Mouse (Mus musculus): ENCODE measurements at regions not wholly inside any gene's neighbourhood (a gene's known extent, or its start where the extent isn't known, plus 50 kb on each side); places are given as distances from the start of the nearest gene placed in this dataset.

DNA sequence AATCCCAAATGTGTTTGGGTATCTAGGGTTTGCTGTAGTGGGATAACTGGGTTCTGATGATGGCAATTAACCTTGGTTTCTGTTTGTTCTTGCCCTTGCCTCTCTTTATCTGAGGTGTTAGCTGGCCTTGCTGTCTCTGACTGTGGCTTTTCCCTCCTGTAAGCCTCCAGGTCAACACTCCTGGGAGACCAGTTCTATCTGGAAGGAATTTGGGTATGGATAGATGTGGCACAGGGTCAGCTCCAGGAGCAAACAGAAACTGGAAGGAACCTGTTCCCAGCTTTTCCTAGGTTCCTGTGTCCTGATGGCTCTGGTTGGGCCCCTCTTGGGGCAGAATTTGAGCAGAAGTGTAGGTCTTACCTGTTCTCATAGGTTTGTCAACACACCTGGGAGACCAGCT is 2725.8 kb downstream of the Gm37988 start:
- Histone ChIP-seq H3K27me3 (ENCODE audit: control insufficient read depth, insufficient read depth, low read length) (no peaks in the 10 kb centered on the region), H3K9ac (ENCODE audit: low read depth, low read length, severe bottlenecking) (no peak overlapping the region), H3K9me3 (ENCODE audit: control insufficient read depth, low read length) (no peaks in the 10 kb centered on the region), H3K36me3 (ENCODE audit: control insufficient read depth, insufficient read depth, low read length) (no peaks in the 10 kb centered on the region), H3K4me3 (replicated peaks; ENCODE audit: low read length) (no peak overlapping the region), H3K4me2 (replicated peaks; ENCODE audit: low read depth, low read length, severe bottlenecking) (no peak overlapping the region), H3K4me1 (ENCODE audit: control insufficient read depth, insufficient read depth, low read length) (no peaks in the 10 kb centered on the region), H3K27ac (replicated peaks; ENCODE audit: low read depth, low read length) (no peak overlapping the region)
- DNase-seq (ENCODE audit: low spot score) (no peak), ATAC-seq (ENCODE audit: low FRiP score, low read depth) (no peak)
- no peak for TF ChIP-seq POLR2A (IDR thresholded peaks at IDR 0.05; ENCODE audit: borderline replicate concordance, extremely low read depth, insufficient read depth, insufficient read length)

DNA sequence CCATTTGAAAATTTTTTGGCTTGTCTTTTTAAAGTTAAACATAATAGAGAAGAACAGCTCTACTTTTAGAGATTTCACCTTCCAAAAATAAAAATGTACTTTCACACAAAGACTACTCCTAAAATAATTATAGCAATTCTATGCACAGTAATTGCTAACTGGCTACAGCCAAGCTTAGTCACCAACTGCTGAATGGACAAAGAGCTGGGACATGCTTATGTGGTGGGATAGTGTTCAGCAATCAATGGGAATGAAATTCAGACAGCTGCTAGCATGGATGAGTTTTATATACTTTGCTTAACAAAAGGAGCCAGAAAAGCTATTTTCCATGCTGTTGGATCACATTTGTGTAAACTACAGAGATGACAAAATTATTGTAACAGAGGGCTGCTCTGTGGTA is 2727.5 kb downstream of the Gm37988 start:
- Histone ChIP-seq H3K36me3 (ENCODE audit: control insufficient read depth, insufficient read depth, low read length) (no peaks in the 10 kb centered on the region), H3K27ac (replicated peaks; ENCODE audit: low read depth, low read length) (no peak overlapping the region), H3K4me1 (ENCODE audit: control insufficient read depth, insufficient read depth, low read length) (no peaks in the 10 kb centered on the region), H3K9me3 (ENCODE audit: control insufficient read depth, low read length) (no peaks in the 10 kb centered on the region), H3K9ac (ENCODE audit: low read depth, low read length, severe bottlenecking) (no peak overlapping the region), H3K27me3 (ENCODE audit: control insufficient read depth, insufficient read depth, low read length) (no peaks in the 10 kb centered on the region), H3K4me3 (replicated peaks; ENCODE audit: low read length) (no peak overlapping the region), H3K4me2 (replicated peaks; ENCODE audit: low read depth, low read length, severe bottlenecking) (no peak overlapping the region)
- no peak for TF ChIP-seq POLR2A (IDR thresholded peaks at IDR 0.05; ENCODE audit: borderline replicate concordance, extremely low read depth, insufficient read depth, insufficient read length)
- no peak for DNase-seq (ENCODE audit: low spot score)
- ATAC-seq (ENCODE audit: low FRiP score, low read depth) = no peak

DNA sequence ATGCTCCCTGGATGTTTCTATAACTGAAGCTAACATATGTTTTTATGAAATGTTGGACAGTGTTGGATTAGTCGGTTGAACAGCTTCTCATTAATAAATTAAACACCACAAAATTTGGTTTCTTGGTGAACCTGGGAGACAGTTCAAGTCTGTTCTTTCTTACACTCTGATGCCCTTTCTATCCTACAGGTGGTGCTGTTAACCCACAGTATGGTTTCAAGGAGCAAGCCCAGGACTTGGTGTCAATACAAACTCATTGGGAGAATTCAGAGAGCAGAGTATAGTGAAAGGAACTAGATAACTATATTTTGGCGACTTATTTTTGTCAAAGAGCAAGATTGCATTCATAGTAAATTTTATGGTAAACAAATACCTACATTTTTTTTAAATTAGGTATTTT is 2735.8 kb downstream of the Gm37988 start:
- H3K27me3 ChIP-seq (ENCODE audit: control insufficient read depth, insufficient read depth, low read length) = no peaks in the 10 kb centered on the region
- peak; percentile 6 for DNase-seq (ENCODE audit: low spot score)
- H3K36me3 ChIP-seq (ENCODE audit: control insufficient read depth, insufficient read depth, low read length) = no peaks in the 10 kb centered on the region
- H3K9ac ChIP-seq (ENCODE audit: low read depth, low read length, severe bottlenecking) = no peak overlapping the region
- 18% methylated on average over 2 of the region's 2 CpGs for WGBS
- no peak overlapping the region for H3K4me2 ChIP-seq (replicated peaks; ENCODE audit: low read depth, low read length, severe bottlenecking)
- no peak overlapping the region for H3K4me3 ChIP-seq (replicated peaks; ENCODE audit: low read length)
- H3K27ac ChIP-seq (replicated peaks; ENCODE audit: low read depth, low read length) = no peak overlapping the region
- no peaks in the 10 kb centered on the region for H3K9me3 ChIP-seq (ENCODE audit: control insufficient read depth, low read length)
- H3K4me1 ChIP-seq (ENCODE audit: control insufficient read depth, insufficient read depth, low read length) = no peaks in the 10 kb centered on the region
- TF ChIP-seq POLR2A (IDR thresholded peaks at IDR 0.05; ENCODE audit: borderline replicate concordance, extremely low read depth, insufficient read depth, insufficient read length) = no peak
- no peak for ATAC-seq (ENCODE audit: low FRiP score, low read depth)

DNA sequence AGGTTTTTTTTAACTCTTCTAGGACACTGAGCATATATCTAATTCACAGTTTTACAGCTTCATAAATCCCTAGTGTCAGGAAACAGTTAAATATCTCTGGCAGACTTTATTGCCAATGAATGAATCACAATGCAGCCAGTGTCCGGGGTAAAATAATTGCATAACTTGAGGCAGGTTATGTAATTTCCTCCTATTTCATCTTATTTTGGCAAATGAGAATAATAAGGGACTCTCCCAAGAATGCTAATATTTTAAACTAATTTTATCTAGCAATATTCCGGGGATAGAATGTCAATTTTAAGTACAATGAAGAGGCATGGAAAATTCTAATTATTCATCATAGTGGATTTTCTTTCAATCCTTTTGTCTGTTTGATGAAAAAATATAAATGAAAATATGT is 2740.6 kb downstream of the Gm37988 start:
- 41% methylated on average over 2 of the region's 2 CpGs for WGBS
- H3K4me3 ChIP-seq (replicated peaks; ENCODE audit: low read length) = no peak overlapping the region
- H3K36me3 ChIP-seq (ENCODE audit: control insufficient read depth, insufficient read depth, low read length) = no peaks in the 10 kb centered on the region
- DNase-seq (ENCODE audit: low spot score) (no peak), ATAC-seq (ENCODE audit: low FRiP score, low read depth) (no peak)
- no peak overlapping the region for H3K4me2 ChIP-seq (replicated peaks; ENCODE audit: low read depth, low read length, severe bottlenecking)
- no peak overlapping the region for H3K9ac ChIP-seq (ENCODE audit: low read depth, low read length, severe bottlenecking)
- no peaks in the 10 kb centered on the region for H3K9me3 ChIP-seq (ENCODE audit: control insufficient read depth, low read length)
- no peaks in the 10 kb centered on the region for H3K27me3 ChIP-seq (ENCODE audit: control insufficient read depth, insufficient read depth, low read length)
- no peak overlapping the region for H3K27ac ChIP-seq (replicated peaks; ENCODE audit: low read depth, low read length)
- no peaks in the 10 kb centered on the region for H3K4me1 ChIP-seq (ENCODE audit: control insufficient read depth, insufficient read depth, low read length)
- no peak for TF ChIP-seq POLR2A (IDR thresholded peaks at IDR 0.05; ENCODE audit: borderline replicate concordance, extremely low read depth, insufficient read depth, insufficient read length)

DNA sequence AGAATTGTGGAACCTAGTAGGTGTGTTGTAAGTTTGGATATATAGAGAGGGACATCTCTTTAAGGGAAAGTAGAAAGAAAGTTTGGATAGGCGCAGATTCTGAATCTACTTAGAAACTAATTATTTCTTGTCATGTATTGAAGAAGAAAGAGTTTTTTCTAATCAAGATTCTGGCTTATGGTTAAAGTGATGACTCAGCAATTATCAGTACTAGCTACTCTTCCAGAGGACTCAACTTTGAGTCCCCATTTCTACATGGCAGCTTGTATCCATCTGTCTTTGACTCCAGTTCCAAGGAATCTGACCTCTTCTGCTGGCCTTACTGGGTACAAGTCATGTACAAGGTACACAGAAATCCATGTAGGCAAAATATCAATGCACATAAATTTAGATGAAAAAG is 2767.1 kb downstream of the Gm37988 start:
- no peak overlapping the region for H3K4me2 ChIP-seq (replicated peaks; ENCODE audit: low read depth, low read length, severe bottlenecking)
- no peaks in the 10 kb centered on the region for H3K36me3 ChIP-seq (ENCODE audit: control insufficient read depth, insufficient read depth, low read length)
- H3K4me1 ChIP-seq (ENCODE audit: control insufficient read depth, insufficient read depth, low read length) = no peaks in the 10 kb centered on the region
- H3K9me3 ChIP-seq (ENCODE audit: control insufficient read depth, low read length) = no peaks in the 10 kb centered on the region
- H3K27me3 ChIP-seq (ENCODE audit: control insufficient read depth, insufficient read depth, low read length) = no peaks in the 10 kb centered on the region
- TF ChIP-seq POLR2A (IDR thresholded peaks at IDR 0.05; ENCODE audit: borderline replicate concordance, extremely low read depth, insufficient read depth, insufficient read length) = no peak
- H3K4me3 ChIP-seq (replicated peaks; ENCODE audit: low read length) = no peak overlapping the region
- no peak for DNase-seq (ENCODE audit: low spot score)
- 95% methylated on average over 1 of the region's 1 CpGs for WGBS
- H3K9ac ChIP-seq (ENCODE audit: low read depth, low read length, severe bottlenecking) = no peak overlapping the region
- no peak for ATAC-seq (ENCODE audit: low FRiP score, low read depth)
- H3K27ac ChIP-seq (replicated peaks; ENCODE audit: low read depth, low read length) = no peak overlapping the region

DNA sequence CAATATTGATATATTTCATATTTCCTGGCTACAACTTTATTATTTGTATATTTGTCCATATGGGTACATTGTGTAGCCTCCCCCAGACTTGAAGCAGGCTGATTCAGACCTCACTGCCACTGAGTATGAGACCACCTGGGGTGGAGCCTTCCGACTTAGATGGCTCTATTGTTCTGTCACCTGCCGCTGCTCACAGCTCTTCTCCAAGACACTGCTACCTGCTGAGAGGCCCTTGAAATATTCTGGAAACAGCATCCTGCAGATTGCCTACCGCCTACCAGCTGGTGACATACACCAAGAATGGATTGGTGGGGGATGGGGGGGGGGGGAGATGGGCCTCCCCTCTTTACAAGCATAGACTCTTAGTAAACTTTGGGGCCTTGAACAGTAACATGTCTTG is 2778.7 kb downstream of the Gm37988 start:
- Histone ChIP-seq H3K4me3 (replicated peaks; ENCODE audit: low read length) (no peak overlapping the region), H3K4me2 (replicated peaks; ENCODE audit: low read depth, low read length, severe bottlenecking) (no peak overlapping the region), H3K9ac (ENCODE audit: low read depth, low read length, severe bottlenecking) (no peak overlapping the region), H3K4me1 (ENCODE audit: control insufficient read depth, insufficient read depth, low read length) (no peaks in the 10 kb centered on the region), H3K27ac (replicated peaks; ENCODE audit: low read depth, low read length) (no peak overlapping the region), H3K36me3 (ENCODE audit: control insufficient read depth, insufficient read depth, low read length) (no peaks in the 10 kb centered on the region), H3K9me3 (ENCODE audit: control insufficient read depth, low read length) (no peaks in the 10 kb centered on the region), H3K27me3 (ENCODE audit: control insufficient read depth, insufficient read depth, low read length) (no peaks in the 10 kb centered on the region)
- ATAC-seq (ENCODE audit: low FRiP score, low read depth) (no peak), DNase-seq (ENCODE audit: low spot score) (no peak)
- 70% methylated on average over 3 of the region's 3 CpGs for WGBS
- TF ChIP-seq POLR2A (IDR thresholded peaks at IDR 0.05; ENCODE audit: borderline replicate concordance, extremely low read depth, insufficient read depth, insufficient read length) = no peak

Data from limb, embryonic 14.5 days (tissue).